Mouse (Mus musculus) thymus, adult 2 months (tissue): ENCODE results near the gene Amigo1.

Source experiments
- CTCF ChIP-seq: fragments of 200-500 bp; IDR thresholded peaks from 2 replicates; pipeline ENCODE4 v1.5.1; 2012; ENCODE audit warnings: mild to moderate bottlenecking, control low read depth, low read length, moderate library complexity, borderline replicate concordance; ENCODE audit not compliant: control insufficient read depth, poor library complexity, insufficient read depth; ENCODE audit errors: extremely low read depth
- POLR2A ChIP-seq: fragments of 200-500 bp; IDR thresholded peaks from 2 replicates; pipeline ENCODE4 v1.6.1; 2012; ENCODE audit warnings: mild to moderate bottlenecking, low read length, control low read depth, moderate library complexity; ENCODE audit not compliant: control insufficient read depth, poor library complexity, insufficient read depth; ENCODE audit errors: extremely low read depth

- no peak for TF ChIP-seq CTCF
- TF ChIP-seq POLR2A, result no peak
These were observed 20.7 kb downstream of the Amigo1 start for GRCm38 (mm10) chr3:108206731-108207375.
